Mouse (Mus musculus): ENCODE results near the gene Saa3. TPM values are rescaled to one million over a fixed set of nuclear protein-coding genes. Genes with fewer than 3 reads are reported as not detected.

Gene Saa3
- total and polyA plus RNA-seq, 3 experiments: not detected

Other genes starting within 250 kb of the Saa3 start
- gene Sergef, start 75.9 kb downstream of the Saa3 start, total RNA-seq (2012; rRNA removed): 13.8 and 14.1 TPM in 2 replicates
- 13.0 and 16.3 TPM in 2 replicates for gene Sergef, start 75.9 kb downstream of the Saa3 start, total RNA-seq (2014; rRNA removed)
- gene Sergef, start 75.9 kb downstream of the Saa3 start, polyA plus RNA-seq (2012; ENCODE audit: insufficient read length, low read depth): 17.9 and 18.0 TPM in 2 replicates
- 0.13 and 0.17 TPM in 2 replicates for gene Tph1, start 43.2 kb downstream of the Saa3 start, total RNA-seq (2012; rRNA removed)
- not detected in 2 replicates for gene Tph1, start 43.2 kb downstream of the Saa3 start, total RNA-seq (2014; rRNA removed)
- 0.22 TPM in 1 of 2 replicates, not detected in the other for gene Tph1, start 43.2 kb downstream of the Saa3 start, polyA plus RNA-seq (2012; ENCODE audit: insufficient read length, low read depth)
- 15.1 and 16.6 TPM in 2 replicates for gene Saal1, start 5.0 kb downstream of the Saa3 start, total RNA-seq (2012; rRNA removed)
- 14.7 and 15.2 TPM in 2 replicates for gene Saal1, start 5.0 kb downstream of the Saa3 start, total RNA-seq (2014; rRNA removed)
- 24.5 and 27.6 TPM in 2 replicates for gene Saal1, start 5.0 kb downstream of the Saa3 start, polyA plus RNA-seq (2012; ENCODE audit: insufficient read length, low read depth)
- not detected in 2 replicates for gene Saa4, start 16.9 kb upstream of the Saa3 start, total RNA-seq (2012; rRNA removed)
- gene Saa4, start 16.9 kb upstream of the Saa3 start, total RNA-seq (2014; rRNA removed): not detected in 2 replicates
- gene Saa4, start 16.9 kb upstream of the Saa3 start, polyA plus RNA-seq (2012; ENCODE audit: insufficient read length, low read depth): not detected in 2 replicates
- gene Saa1, start 27.3 kb upstream of the Saa3 start, total RNA-seq (2012; rRNA removed): not detected in 2 replicates
- gene Saa1, start 27.3 kb upstream of the Saa3 start, total RNA-seq (2014; rRNA removed): not detected in 2 replicates
- gene Saa1, start 27.3 kb upstream of the Saa3 start, polyA plus RNA-seq (2012; ENCODE audit: insufficient read length, low read depth): not detected in 2 replicates
- not detected in 2 replicates for gene Saa2, start 36.1 kb upstream of the Saa3 start, total RNA-seq (2012; rRNA removed)
- not detected in 2 replicates for gene Saa2, start 36.1 kb upstream of the Saa3 start, total RNA-seq (2014; rRNA removed)
- not detected in 2 replicates for gene Saa2, start 36.1 kb upstream of the Saa3 start, polyA plus RNA-seq (2012; ENCODE audit: insufficient read length, low read depth)
- 21.9 and 26.0 TPM in 2 replicates for gene Hps5, start 80.4 kb upstream of the Saa3 start, total RNA-seq (2012; rRNA removed)
- gene Hps5, start 80.4 kb upstream of the Saa3 start, total RNA-seq (2014; rRNA removed): 17.8 and 20.3 TPM in 2 replicates
- gene Hps5, start 80.4 kb upstream of the Saa3 start, polyA plus RNA-seq (2012; ENCODE audit: insufficient read length, low read depth): 17.2 and 20.8 TPM in 2 replicates
- 79.2 and 103 TPM in 2 replicates for gene Gtf2h1, start 80.4 kb upstream of the Saa3 start, total RNA-seq (2012; rRNA removed)
- 161 and 198 TPM in 2 replicates for gene Gtf2h1, start 80.4 kb upstream of the Saa3 start, total RNA-seq (2014; rRNA removed)
- gene Gtf2h1, start 80.4 kb upstream of the Saa3 start, polyA plus RNA-seq (2012; ENCODE audit: insufficient read length, low read depth): 164 and 172 TPM in 2 replicates
- 702 and 970 TPM in 2 replicates for gene Ldha, start 125.8 kb upstream of the Saa3 start, total RNA-seq (2012; rRNA removed)
- 1,007 and 1,199 TPM in 2 replicates for gene Ldha, start 125.8 kb upstream of the Saa3 start, total RNA-seq (2014; rRNA removed)
- 1,412 and 1,555 TPM in 2 replicates for gene Ldha, start 125.8 kb upstream of the Saa3 start, polyA plus RNA-seq (2012; ENCODE audit: insufficient read length, low read depth)
- gene Ldhc, start 145.5 kb upstream of the Saa3 start, total RNA-seq (2012; rRNA removed): not detected in 2 replicates
- not detected in 2 replicates for gene Ldhc, start 145.5 kb upstream of the Saa3 start, total RNA-seq (2014; rRNA removed)
- not detected in 2 replicates for gene Ldhc, start 145.5 kb upstream of the Saa3 start, polyA plus RNA-seq (2012; ENCODE audit: insufficient read length, low read depth)
- gene Tsg101, start 204.3 kb upstream of the Saa3 start, total RNA-seq (2012; rRNA removed): 19.8 and 23.8 TPM in 2 replicates
- gene Tsg101, start 204.3 kb upstream of the Saa3 start, total RNA-seq (2014; rRNA removed): 46.0 and 49.9 TPM in 2 replicates
- gene Tsg101, start 204.3 kb upstream of the Saa3 start, polyA plus RNA-seq (2012; ENCODE audit: insufficient read length, low read depth): 84.1 and 93.5 TPM in 2 replicates
- gene Uevld, start 242.8 kb upstream of the Saa3 start, total RNA-seq (2012; rRNA removed): 2.6 and 2.9 TPM in 2 replicates
- 4.6 and 5.2 TPM in 2 replicates for gene Uevld, start 242.8 kb upstream of the Saa3 start, total RNA-seq (2014; rRNA removed)
- gene Uevld, start 242.8 kb upstream of the Saa3 start, polyA plus RNA-seq (2012; ENCODE audit: insufficient read length, low read depth): 5.5 and 6.6 TPM in 2 replicates